Mouse (Mus musculus): ENCODE measurements at regions not wholly inside any gene's neighbourhood (a gene's known extent, or its start where the extent isn't known, plus 50 kb on each side); places are given as distances from the start of the nearest gene placed in this dataset.
"Not testable (repeated sequence)": the region's sequence is repeated elsewhere in the genome, so short reads cannot be mapped to it uniquely, and the experiment has no call there.

- no peak overlapping the region for H3K4me3 ChIP-seq
- no peak for DNase-seq (ENCODE audit: low spot score in 2 of 2)
- TF ChIP-seq CTCF (conservative IDR thresholded peaks at IDR 0.05) = no peak
- H3K27ac ChIP-seq = no peak overlapping the region
Observed at GRCm38 (mm10) chr9:11872059-11872458, 967.5 kb upstream of the Cntn5 start.

- Histone ChIP-seq H3K4me3 (no peak overlapping the region), H3K27ac (no peak overlapping the region)
- no peak for TF ChIP-seq CTCF (conservative IDR thresholded peaks at IDR 0.05)
- no peak for DNase-seq (ENCODE audit: low spot score in 2 of 2)
Observed at GRCm38 (mm10) chr9:11871489-11871888, 966.9 kb upstream of the Cntn5 start.

- H3K27ac ChIP-seq; H3K4me3 ChIP-seq; DNase-seq (ENCODE audit: low spot score in 2 of 2): not testable (repeated sequence)
Observed at GRCm38 (mm10) chr9:11848692-11849091, 944.1 kb upstream of the Cntn5 start.

Data from layer of hippocampus, adult 2 months (tissue).